8 mouse cellular contexts compared by ENCODE assay signal in genomic region chr17:56009088-56009961, GRCm38 (mm10). TPM values are rescaled to one million over a fixed set of nuclear protein-coding genes. Genes with fewer than 3 reads are reported as not detected.
DNase-seq lines count a peak whose midpoint lies in the region; ATAC-seq lines count a peak whose summit lies in the region.

No protein-coding gene starts in this region.

- intact Hi-C loops in gastrocnemius, postnatal 14 days (cut with DNase I; ENCODE audit: low total_unique reads) = no loop called here
- intact Hi-C loops in left cerebral cortex, postnatal 14 days (cut with DNase I) = no loop called here

- peak; percentile 96 to 98 for DNase-seq in adrenal gland, adult (ENCODE audit: inconsistent age in 2 of 2, low spot score in 1 of 2)
- peak; percentile 94 for DNase-seq in embryo, embryonic 10.5 days (ENCODE audit: low spot score)
- DNase-seq in gastrocnemius, postnatal 14 days = peak; percentile 94
- peak; percentile 91 for DNase-seq in intestine, embryonic 14.5 days (ENCODE audit: low spot score)
- peak; percentile 93 for DNase-seq in left cerebral cortex, postnatal 14 days (ENCODE audit: low spot score in 2 of 2)
- DNase-seq in mesoderm, embryonic 11.5 days (ENCODE audit: low read depth, low spot score) = peak; percentile 92
- DNase-seq in right cerebral cortex, postnatal 36 days (ENCODE audit: low spot score in 2 of 2) = peak; percentile 90 to 93
- peak; percentile 94 for DNase-seq in yolk sac, embryonic 10.5 days (ENCODE audit: low spot score)

- peak overlapping the region; percentile 70 for H3K9ac ChIP-seq in intestine, embryonic 14.5 days (ENCODE audit: low read length)

- ATAC-seq in intestine, embryonic 14.5 days (replicated peaks; ENCODE audit: low FRiP score, low TSS enrichment, low read depth) = peak; percentile 88

- WGBS in intestine, embryonic 14.5 days = under 1% methylated on average over 62 of the region's 62 CpGs

- no peaks in the 10 kb centered on the region for H3K27me3 ChIP-seq in intestine, embryonic 14.5 days (replicated peaks; ENCODE audit: control insufficient read depth, insufficient read depth, low read length)

- H3K4me3 ChIP-seq in intestine, embryonic 14.5 days (ENCODE audit: low read depth, low read length) = peak overlapping the region; percentile 94

- H3K36me3 ChIP-seq in intestine, embryonic 14.5 days (ENCODE audit: control insufficient read depth, insufficient read depth, low read length) = peaks cover 30% of the 10 kb centered on the region

- peak overlapping the region; percentile 87 for H3K27ac ChIP-seq in intestine, embryonic 14.5 days (ENCODE audit: low read depth)

- peaks cover 20% of the 10 kb centered on the region for H3K4me1 ChIP-seq in intestine, embryonic 14.5 days (replicated peaks; ENCODE audit: control insufficient read depth, insufficient read depth, low read length)

- H3K9me3 ChIP-seq in intestine, embryonic 14.5 days (ENCODE audit: control insufficient read depth, low read length) = no peaks in the 10 kb centered on the region

- peak overlapping the region; percentile 100 for H3K4me2 ChIP-seq in intestine, embryonic 14.5 days (ENCODE audit: low read length)

RNA-seq across cellular contexts. Expression of gene Mpnd, which starts 3.8 kb away (rescaled TPM):
- total RNA-seq in gastrocnemius, postnatal 14 days (2021) = 10 to 100 TPM; 32.8 to 38.4 TPM
- 110 and 115 TPM in 2 replicates for polyA plus RNA-seq in intestine, embryonic 14.5 days (2014; fragmentation: Nextera tagmentation; extraction: Ambion mirVana)
- total RNA-seq in left cerebral cortex, postnatal 14 days (2021) = 100 to 1,000 TPM; 102 to 120 TPM

RNA-seq across cellular contexts. Expression of gene Stap2, which starts 3.9 kb away (rescaled TPM):
- total RNA-seq in gastrocnemius, postnatal 14 days (2021) = 1 to 10 TPM; 3.9 to 4.4 TPM
- polyA plus RNA-seq in intestine, embryonic 14.5 days (2014; fragmentation: Nextera tagmentation; extraction: Ambion mirVana) = 24.3 and 25.9 TPM in 2 replicates
- 1 to 10 TPM; 4.4 to 4.7 TPM for total RNA-seq in left cerebral cortex, postnatal 14 days (2021)

RNA-seq across cellular contexts. Expression of gene Fsd1, which starts 23.0 kb away (rescaled TPM):
- total RNA-seq in gastrocnemius, postnatal 14 days (2021) = under 1 TPM in 1 of 2 experiments, not detected in 1; 0.55 TPM
- 16.9 and 18.8 TPM in 2 replicates for polyA plus RNA-seq in intestine, embryonic 14.5 days (2014; fragmentation: Nextera tagmentation; extraction: Ambion mirVana)
- 10 to 100 TPM; 89.9 to 97.3 TPM for total RNA-seq in left cerebral cortex, postnatal 14 days (2021)

RNA-seq across cellular contexts. Expression of gene Sh3gl1, which starts 27.1 kb away (rescaled TPM):
- total RNA-seq in gastrocnemius, postnatal 14 days (2021) = 10 to 100 TPM; 18.3 to 20.4 TPM
- polyA plus RNA-seq in intestine, embryonic 14.5 days (2014; fragmentation: Nextera tagmentation; extraction: Ambion mirVana) = 124 and 129 TPM in 2 replicates
- total RNA-seq in left cerebral cortex, postnatal 14 days (2021) = 10 to 100 TPM; 51.4 to 57.8 TPM

RNA-seq across cellular contexts. Expression of gene Chaf1a, which starts 30.9 kb away (rescaled TPM):
- total RNA-seq in gastrocnemius, postnatal 14 days (2021) = 1 to 10 TPM; 1.8 to 2.3 TPM
- polyA plus RNA-seq in intestine, embryonic 14.5 days (2014; fragmentation: Nextera tagmentation; extraction: Ambion mirVana) = 21.0 and 21.8 TPM in 2 replicates
- total RNA-seq in left cerebral cortex, postnatal 14 days (2021) = 1 to 10 TPM; 2.5 to 4.0 TPM

Comparison
In these comparisons a context has a peak if more than half of its experiments do, and no peak if none do; other contexts are left out.
1. Peak in every context shown above with its lines: DNase-seq, ATAC-seq, H3K4me3 ChIP-seq and H3K27ac ChIP-seq.
2. RNA of gene Fsd1, which starts 23.0 kb away (total RNA-seq): 89.9 to 97.3 TPM in left cerebral cortex, postnatal 14 days; 0.55 TPM in gastrocnemius, postnatal 14 days; every median in the first group is over 10 times any median in the second.